ENCODE assay signal across 8 mouse cellular contexts in genomic region chr1:88277098-88277817, GRCm38 (mm10). TPM values are rescaled to one million over a fixed set of nuclear protein-coding genes. Genes with fewer than 3 reads are reported as not detected.
DNase-seq lines count a peak whose midpoint lies in the region; ATAC-seq and TF ChIP-seq lines count a peak whose summit lies in the region.

Hjurp (minus strand) TSS chr1:88277633.
Trpm8 (plus strand) TSS chr1:88277661.

- no peak for TF ChIP-seq POLR2A in cortical plate, adult 2 months (IDR thresholded peaks at IDR 0.05; ENCODE audit: extremely low read depth, insufficient read depth, low read length)

- peak; percentile 89 for ATAC-seq in activated CD4-positive, CD25-positive, alpha-beta regulatory T cell, adult 4 months

- H3K36me3 ChIP-seq in megakaryocyte, embryonic 14.5 days (replicated peaks; ENCODE audit: low read length), result peaks cover 38% of the 10 kb centered on the region

- no peak for TF ChIP-seq CTCF in cortical plate, adult 2 months (IDR thresholded peaks at IDR 0.05; ENCODE audit: extremely low read depth, insufficient read depth, low read length)

- peak within 1 kb of the TSS; percentile 2; the same call in 1 of the 2 replicates for H3K27ac ChIP-seq in cortical plate, adult 2 months (ENCODE audit: insufficient read depth, low read length)

- H3K4me3 ChIP-seq in cortical plate, adult 2 months (ENCODE audit: insufficient read depth, low read length), result peak within 1 kb of the TSS; percentile 52
- peak within 1 kb of the TSS; percentile 90 for H3K4me3 ChIP-seq in megakaryocyte, embryonic 14.5 days (replicated peaks)

- 0 out of 2 replicates have a peak, but pooled peaks cover 2% of the 10 kb centered on the region for H3K9me3 ChIP-seq in megakaryocyte, embryonic 14.5 days

- H3K4me1 ChIP-seq in cortical plate, adult 2 months (ENCODE audit: control insufficient read depth, insufficient read depth, low read length), result peaks cover 1% of the 10 kb centered on the region; the same call in 1 of the 2 replicates
- H3K4me1 ChIP-seq in megakaryocyte, embryonic 14.5 days, result peaks cover 69% of the 10 kb centered on the region

- no peaks in the 10 kb centered on the region for H3K27me3 ChIP-seq in megakaryocyte, embryonic 14.5 days (replicated peaks)

- DNase-seq in gastrocnemius, adult 8-10 months (ENCODE audit: low spot score in 2 of 2), result peak; percentile 100
- DNase-seq in hindlimb bud, embryonic 11.5 days (ENCODE audit: extremely low spot score, low read depth, low spot score), result peak; percentile 100
- peak; percentile 100 for DNase-seq in left cerebral cortex, adult 8-10 months (ENCODE audit: low spot score in 2 of 2)
- peak; percentile 100 for DNase-seq in right cerebral cortex, postnatal 10 days (ENCODE audit: low spot score in 2 of 2)
- peak; percentile 100 for DNase-seq in urinary bladder, postnatal 25 days (ENCODE audit: low spot score)

RNA-seq across cellular contexts. Expression of gene Hjurp, which starts in this region (rescaled TPM):
- 10 to 100 TPM; 38.2 to 70.5 TPM for polyA plus RNA-seq in activated CD4-positive, CD25-positive, alpha-beta regulatory T cell, adult 4 months (2017; shearing (Covaris generic))
- polyA plus RNA-seq in cortical plate, adult 2 months (2012; rRNA removed), result 60.9 and 61.0 TPM in 2 replicates
- 1 to 10 TPM; 4.4 to 6.3 (median 4.7) TPM for total RNA-seq in gastrocnemius, adult 8-10 months (2022)
- total RNA-seq in left cerebral cortex, adult 8-10 months (2022), result 10 to 100 TPM; 43.2 to 45.6 (median 45.5) TPM
- polyA plus RNA-seq in megakaryocyte, embryonic 14.5 days (2012; ENCODE audit: insufficient read depth, low replicate concordance), result 2.4 and 4.0 TPM in 2 replicates

RNA-seq across cellular contexts. Expression of gene Trpm8, which starts in this region (rescaled TPM):
- not detected for polyA plus RNA-seq in activated CD4-positive, CD25-positive, alpha-beta regulatory T cell, adult 4 months (2017; shearing (Covaris generic))
- polyA plus RNA-seq in cortical plate, adult 2 months (2012; rRNA removed), result 0.02 and 0.04 TPM in 2 replicates
- total RNA-seq in gastrocnemius, adult 8-10 months (2022), result not detected
- under 1 TPM; 0.08 to 0.28 (median 0.16) TPM for total RNA-seq in left cerebral cortex, adult 8-10 months (2022)
- not detected in 2 replicates for polyA plus RNA-seq in megakaryocyte, embryonic 14.5 days (2012; ENCODE audit: insufficient read depth, low replicate concordance)

Comparison
In these comparisons a context has a peak if more than half of its experiments do, and no peak if none do; other contexts are left out.
1. Peak in every context shown above with its lines: DNase-seq, ATAC-seq, H3K4me3 ChIP-seq and H3K27ac ChIP-seq.
2. RNA of gene Hjurp (total RNA-seq): 43.2 to 45.6 TPM in left cerebral cortex, adult 8-10 months; 4.4 to 6.3 TPM in gastrocnemius, adult 8-10 months; every median in the first group is over 4 times any median in the second.